ENCODE assay signal across 17 mouse cellular contexts in genomic region chr10:60595166-60595565, GRCm38 (mm10).
A peak's percentile ranks its signal among the peaks of the same experiment; 100 is the strongest.
DNase-seq lines count a peak whose midpoint lies in the region; ATAC-seq and TF ChIP-seq lines count a peak whose summit lies in the region.
"Had no signal": no experiment of that assay in that cellular context is flagged by ENCODE, and none has a peak within 500 bp of the region (broad histone marks: within the 10 kb centered on the region; RNA-seq: fewer than 3 reads in every experiment).

No protein-coding gene starts in this region.

- no peak overlapping the region for H3K9ac ChIP-seq in hindbrain, embryonic 15.5 days
- H3K9ac ChIP-seq in hindbrain, embryonic 14.5 days = no peak overlapping the region
- H3K9ac ChIP-seq in midbrain, postnatal 0 days (replicated peaks; ENCODE audit: low read length, poor library complexity, severe bottlenecking) = no peak overlapping the region
- H3K9ac ChIP-seq: liver, embryonic 15.5 days; midbrain, embryonic 13.5 days had no signal

- H3K4me1 ChIP-seq in hindbrain, embryonic 15.5 days (replicated peaks) = peaks cover 17% of the 10 kb centered on the region
- H3K4me1 ChIP-seq in hindbrain, embryonic 14.5 days (replicated peaks; ENCODE audit: control insufficient read depth, insufficient read depth, low read length) = peaks cover 6% of the 10 kb centered on the region
- H3K4me1 ChIP-seq in midbrain, postnatal 0 days (ENCODE audit: insufficient read depth, low read length) = no peaks in the 10 kb centered on the region
- H3K4me1 ChIP-seq in midbrain, embryonic 10.5 days = peaks cover 14% of the 10 kb centered on the region
- H3K4me1 ChIP-seq: liver, embryonic 15.5 days had no signal

- ATAC-seq in cerebellum, adult (ENCODE audit: insufficient number of reproducible peaks, low FRiP score, low TSS enrichment) = peak; percentile 46; the same call in 1 of the 2 replicates
- ATAC-seq in hindbrain, embryonic 15.5 days (ENCODE audit: low FRiP score, low read depth) = peak; percentile 47; the same call in 1 of the 2 replicates
- no peak for ATAC-seq in hindbrain, embryonic 14.5 days (ENCODE audit: low FRiP score)
- ATAC-seq in midbrain, postnatal 0 days (ENCODE audit: low FRiP score) = no peak
- no peak for ATAC-seq in CD4-positive, CD25-positive, alpha-beta regulatory T cell, adult 4 months
- ATAC-seq: midbrain, embryonic 13.5 days; Patski had no signal

- H3K27ac ChIP-seq in hindbrain, embryonic 15.5 days (replicated peaks) = no peak overlapping the region
- no peak overlapping the region for H3K27ac ChIP-seq in hindbrain, embryonic 14.5 days
- H3K27ac ChIP-seq in midbrain, postnatal 0 days (ENCODE audit: low read depth, low read length) = no peak overlapping the region
- no peak overlapping the region for H3K27ac ChIP-seq in midbrain, embryonic 10.5 days (replicated peaks)
- H3K27ac ChIP-seq: gastrocnemius, adult 2 months; liver, embryonic 15.5 days; midbrain, embryonic 13.5 days; stomach, postnatal 0 days had no signal

- DNase-seq in cerebellum, adult 8-10 months = no peak
- DNase-seq in hindbrain, embryonic 14.5 days (ENCODE audit: low spot score) = no peak
- peak; percentile 83 for DNase-seq in midbrain, postnatal 0 days (ENCODE audit: low spot score)
- DNase-seq in midbrain, embryonic 10.5 days (ENCODE audit: low spot score) = no peak
- peak; percentile 30 to 35 for DNase-seq in cerebellum, postnatal 25 days
- DNase-seq: gastrocnemius, adult 2 months; heart, postnatal 36 days; layer of hippocampus, adult 9-11 months; lung, postnatal 36 days; thymus, postnatal 25 days had no signal

- no peak for TF ChIP-seq CTCF in midbrain, postnatal 0 days (IDR thresholded peaks at IDR 0.05)

- H3K9me3 ChIP-seq in hindbrain, embryonic 15.5 days = no peaks in the 10 kb centered on the region
- H3K9me3 ChIP-seq in hindbrain, embryonic 14.5 days (ENCODE audit: control insufficient read depth, low read length) = no peaks in the 10 kb centered on the region
- no peaks in the 10 kb centered on the region for H3K9me3 ChIP-seq in midbrain, postnatal 0 days (ENCODE audit: low read length)
- no peaks in the 10 kb centered on the region for H3K9me3 ChIP-seq in midbrain, embryonic 10.5 days (replicated peaks)
- H3K9me3 ChIP-seq: liver, embryonic 15.5 days; midbrain, embryonic 13.5 days had no signal

- H3K36me3 ChIP-seq in hindbrain, embryonic 15.5 days = no peaks in the 10 kb centered on the region
- no peaks in the 10 kb centered on the region for H3K36me3 ChIP-seq in hindbrain, embryonic 14.5 days (replicated peaks; ENCODE audit: control insufficient read depth, insufficient read depth)
- H3K36me3 ChIP-seq in midbrain, postnatal 0 days (ENCODE audit: insufficient read depth, low read length) = no peaks in the 10 kb centered on the region
- no peaks in the 10 kb centered on the region for H3K36me3 ChIP-seq in midbrain, embryonic 10.5 days
- H3K36me3 ChIP-seq: liver, embryonic 15.5 days; midbrain, embryonic 13.5 days had no signal

- H3K4me3 ChIP-seq in hindbrain, embryonic 15.5 days = no peak overlapping the region
- no peak overlapping the region for H3K4me3 ChIP-seq in hindbrain, embryonic 14.5 days (replicated peaks; ENCODE audit: low read length)
- H3K4me3 ChIP-seq in midbrain, postnatal 0 days (ENCODE audit: low read depth, low read length) = no peak overlapping the region
- no peak overlapping the region for H3K4me3 ChIP-seq in midbrain, embryonic 10.5 days
- H3K4me3 ChIP-seq: gastrocnemius, adult 2 months; liver, embryonic 15.5 days; midbrain, embryonic 13.5 days had no signal

- H3K4me2 ChIP-seq in hindbrain, embryonic 15.5 days = no peak overlapping the region
- no peak overlapping the region for H3K4me2 ChIP-seq in hindbrain, embryonic 14.5 days (replicated peaks)
- H3K4me2 ChIP-seq in midbrain, postnatal 0 days (ENCODE audit: low read depth, low read length, poor library complexity, severe bottlenecking) = no peak overlapping the region
- H3K4me2 ChIP-seq: liver, embryonic 15.5 days; midbrain, embryonic 13.5 days had no signal

- H3K27me3 ChIP-seq in hindbrain, embryonic 15.5 days = peaks cover 32% of the 10 kb centered on the region
- peaks cover 20% of the 10 kb centered on the region for H3K27me3 ChIP-seq in hindbrain, embryonic 14.5 days (ENCODE audit: control insufficient read depth, insufficient read depth, low read length)
- peaks cover 11% of the 10 kb centered on the region; the same call in 1 of the 2 replicates for H3K27me3 ChIP-seq in midbrain, postnatal 0 days (ENCODE audit: insufficient read depth, low read length)
- H3K27me3 ChIP-seq in midbrain, embryonic 10.5 days (ENCODE audit: low read depth, poor library complexity, severe bottlenecking) = peaks cover 48% of the 10 kb centered on the region; the same call in 1 of the 2 replicates

- WGBS in hindbrain, embryonic 15.5 days = 50% methylated on average over 6 of the region's 6 CpGs
- 44% methylated on average over 6 of the region's 6 CpGs for WGBS in hindbrain, embryonic 14.5 days
- whole genome bisulfite sequencing in midbrain, postnatal 0 days = 64% methylated on average over 6 of the region's 6 CpGs
- WGBS in midbrain, embryonic 10.5 days = 82% methylated on average over 6 of the region's 6 CpGs

Comparison
In these comparisons a context has a peak if more than half of its experiments do, and no peak if none do; other contexts are left out.
1. ATAC-seq: peak in cerebellum, adult (single experiment) and hindbrain, embryonic 15.5 days (single experiment); none in hindbrain, embryonic 14.5 days (single experiment), midbrain, postnatal 0 days (single experiment) and CD4-positive, CD25-positive, alpha-beta regulatory T cell, adult 4 months (single experiment).
2. DNase-seq: peak in midbrain, postnatal 0 days (single experiment) and cerebellum, postnatal 25 days (2 of 2); none in cerebellum, adult 8-10 months (single experiment), hindbrain, embryonic 14.5 days (single experiment) and midbrain, embryonic 10.5 days (single experiment).